Mouse (Mus musculus): Measurements from ENCODE around the gene Mrpl30. TPM values are rescaled to one million over a fixed set of nuclear protein-coding genes. Genes with fewer than 3 reads are reported as not detected.

Mrpl30 gene
- total RNA-seq, 2 experiments from 2014 or later = 186 to 276 TPM

GRCm38 (mm10) chr1:37894606-37895005, 4.3 kb downstream of the Mrpl30 start:
- DNase-seq (ENCODE audit: low spot score in 2 of 2) = no peak

- DNase-seq (ENCODE audit: low spot score in 2 of 2) = no peak
Measured at GRCm38 (mm10) chr1:37899816-37900215, 9.5 kb downstream of the Mrpl30 start.

GRCm38 (mm10) chr1:37900288-37900687, 10.0 kb downstream of the Mrpl30 start:
- no peak for DNase-seq (ENCODE audit: low spot score in 2 of 2)

- no peak for DNase-seq (ENCODE audit: low spot score in 2 of 2)
Measured at GRCm38 (mm10) chr1:37903178-37903577, 12.9 kb downstream of the Mrpl30 start.

- no peak for DNase-seq (ENCODE audit: low spot score in 2 of 2)
Measured at GRCm38 (mm10) chr1:37912751-37913150, 22.5 kb downstream of the Mrpl30 start.

- no peak for DNase-seq (ENCODE audit: low spot score in 2 of 2)
Measured at GRCm38 (mm10) chr1:37916393-37916792, 26.1 kb downstream of the Mrpl30 start, which contains the start of gene Lyg2. TSS of gene Lyg2 (minus strand) at chr1:37916493.

- DNase-seq (ENCODE audit: low spot score in 2 of 2) = no peak
Measured at GRCm38 (mm10) chr1:37917666-37918065, 27.4 kb downstream of the Mrpl30 start.

- DNase-seq (ENCODE audit: low spot score in 2 of 2) = no peak
Measured at GRCm38 (mm10) chr1:37918096-37918495, 27.8 kb downstream of the Mrpl30 start.

- no peak for DNase-seq (ENCODE audit: low spot score in 2 of 2)
Measured at GRCm38 (mm10) chr1:37922536-37922935, 32.3 kb downstream of the Mrpl30 start.

- DNase-seq (ENCODE audit: low spot score in 2 of 2) = no peak
Measured at GRCm38 (mm10) chr1:37925971-37926370, 35.7 kb downstream of the Mrpl30 start.

GRCm38 (mm10) chr1:37931806-37932205, 41.5 kb downstream of the Mrpl30 start:
- DNase-seq (ENCODE audit: low spot score in 2 of 2) = peak; percentile 38 to 40

Other genes starting within 250 kb of the Mrpl30 start
- 1 to 10 TPM; 2.1 to 3.5 TPM for gene 2010300C02Rik, start 170.4 kb upstream of the Mrpl30 start, total RNA-seq (2021)
- 1 to 10 TPM; 3.9 to 6.2 TPM for gene Tsga10, start 24.0 kb upstream of the Mrpl30 start, total RNA-seq (2021)
- 10 to 100 TPM in 1 of 2 experiments, 1 to 10 TPM in 1; 10.0 to 15.8 TPM for gene Lipt1, start 18.7 kb upstream of the Mrpl30 start, total RNA-seq (2021)
- gene Mitd1, start 66 bp upstream of the Mrpl30 start, total RNA-seq (2021) = 10 to 100 TPM in 1 of 2 experiments, 1 to 10 TPM in 1; 9.6 to 12.9 TPM
- not detected for gene Lyg2, start 26.0 kb downstream of the Mrpl30 start, total RNA-seq (2021)
- gene Lyg1, start 67.3 kb downstream of the Mrpl30 start, total RNA-seq (2021) = not detected
- gene Txndc9, start 107.4 kb downstream of the Mrpl30 start, total RNA-seq (2021) = 10 to 100 TPM; 71.7 to 77.9 TPM
- gene Eif5b, start 107.5 kb downstream of the Mrpl30 start, total RNA-seq (2021) = 10 to 100 TPM; 47.2 to 47.8 TPM
- gene Rev1, start 239.3 kb downstream of the Mrpl30 start, total RNA-seq (2021) = 10 to 100 TPM; 20.5 to 22.2 TPM